Mouse (Mus musculus) WW6 (cell line): ENCODE data around the gene Cela1.

Experiments used
- DNase-seq: peaks from one replicate; pipeline ENCODE4 v3.0.0-alpha.2; 2013; ENCODE audit warnings: low read depth, low spot score

The Cela1 gene

GRCm38 (mm10) chr15:100635851-100636645 lies 51.7 kb downstream of the Cela1 start:
- no peak for DNase-seq

GRCm38 (mm10) chr15:100635239-100635638 lies 52.5 kb downstream of the Cela1 start:
- no peak for DNase-seq

- DNase-seq, result no peak
These were observed 54.4 kb downstream of the Cela1 start for GRCm38 (mm10) chr15:100633341-100633740.

GRCm38 (mm10) chr15:100632323-100632722 lies 55.4 kb downstream of the Cela1 start:
- DNase-seq, result no peak

- no peak for DNase-seq
These were observed 56.1 kb downstream of the Cela1 start for GRCm38 (mm10) chr15:100631454-100632170.

GRCm38 (mm10) chr15:100630126-100630525 lies 57.6 kb downstream of the Cela1 start:
- DNase-seq, result no peak

GRCm38 (mm10) chr15:100628797-100629196 lies 58.9 kb downstream of the Cela1 start:
- no peak for DNase-seq

GRCm38 (mm10) chr15:100627774-100628370 lies 59.8 kb downstream of the Cela1 start:
- no peak for DNase-seq

GRCm38 (mm10) chr15:100627287-100627686 lies 60.4 kb downstream of the Cela1 start:
- DNase-seq, result no peak

- DNase-seq, result no peak
These were observed 63.3 kb downstream of the Cela1 start for GRCm38 (mm10) chr15:100624435-100624834.
